Mouse (Mus musculus) kidney, embryonic 15.5 days (tissue): ENCODE results near the gene Hist1h2bh. TPM values are rescaled to one million over a fixed set of nuclear protein-coding genes. Genes with fewer than 3 reads are reported as not detected.

Experiments
- ATAC-seq: fragments of 200-750 bp; cut with Nextera tagmentation; replicated peaks from 2 replicates; pipeline ENCODE4 v1.8.0; 2017; ENCODE audit warnings: moderate TSS enrichment; ENCODE audit not compliant: low FRiP score
- H3K27ac ChIP-seq: fragments of 300-500 bp; sonication (generic); 2 replicates; pipeline ENCODE4 v1.5.1; 2015; ENCODE audit warnings: mild to moderate bottlenecking, inconsistent platforms
- H3K27me3 ChIP-seq: fragments of 300-500 bp; sonication (generic); 2 replicates; pipeline ENCODE4 v1.6.1; 2015; ENCODE audit warnings: inconsistent platforms
- H3K36me3 ChIP-seq: fragments of 300-500 bp; sonication (generic); 2 replicates; pipeline ENCODE4 v1.6.1; 2015; ENCODE audit warnings: inconsistent platforms
- H3K4me1 ChIP-seq: fragments of 300-500 bp; sonication (generic); 2 replicates; pipeline ENCODE4 v1.6.1; 2015; ENCODE audit warnings: inconsistent platforms
- H3K4me2 ChIP-seq: fragments of 300-500 bp; sonication (generic); 2 replicates; pipeline ENCODE4 v1.6.1; 2015; ENCODE audit warnings: moderate library complexity, mild to moderate bottlenecking, inconsistent platforms
- H3K4me3 ChIP-seq: fragments of 300-500 bp; sonication (generic); replicated peaks from 2 replicates; pipeline ENCODE4 v1.5.1; 2015; ENCODE audit warnings: mild to moderate bottlenecking, inconsistent platforms
- H3K9ac ChIP-seq: fragments of 300-500 bp; sonication (generic); 2 replicates; pipeline ENCODE4 v1.6.1; 2015; ENCODE audit warnings: mild to moderate bottlenecking, inconsistent platforms
- H3K9me3 ChIP-seq: fragments of 300-500 bp; sonication (generic); replicated peaks from 2 replicates; pipeline ENCODE4 v1.6.1; 2016; ENCODE audit warnings: inconsistent platforms
- WGBS: fragments of 180-500 bp; shearing (Covaris S2); methylation state at CpG from one replicate; pipeline ENCODE4 v1.1.7; 2015; ENCODE audit warnings: mixed read lengths; 5-methylcytosine and 5-hydroxymethylcytosine counted together
- polyA plus RNA-seq: library from polyadenylated mRNA; unstranded; fragments of >200 nt; fragmentation: Nextera tagmentation; extraction: Ambion mirVana; gene quantifications from 2 replicates; pipeline ENCODE4 v1.2.1, GENCODE M21; 2015

Gene Hist1h2bh
- polyA plus RNA-seq, 1 experiment from 2014 or later: 1.1 TPM

DNA sequence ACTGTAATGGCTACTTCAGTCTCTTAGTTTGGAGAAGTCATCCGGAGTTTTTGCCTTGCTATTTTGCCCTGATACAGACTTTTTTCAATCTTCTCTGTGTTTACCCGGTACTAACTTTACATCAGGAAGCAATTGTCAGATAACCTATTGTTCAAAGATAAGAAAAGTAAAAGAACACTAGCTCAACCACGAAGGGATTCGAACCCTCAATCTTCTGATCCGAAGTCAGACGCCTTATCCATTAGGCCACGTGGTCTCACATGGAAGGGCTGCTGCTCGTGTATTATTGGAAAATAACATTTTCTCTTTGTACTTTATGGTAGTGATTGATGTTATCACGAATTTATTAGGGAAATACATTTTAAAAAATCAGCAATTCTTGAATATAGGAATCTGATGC is 39.4 kb downstream of the Hist1h2bh start:
- H3K4me2 ChIP-seq: peak overlapping the region; percentile 35
- WGBS: 1% methylated on average over 9 of the region's 9 CpGs

GRCm38 (mm10) chr13:23502916-23503315 is 40.3 kb downstream of the Hist1h2bh start:
- no peak overlapping the region for H3K4me3 ChIP-seq
- H3K9ac ChIP-seq: no peak overlapping the region
- no peak overlapping the region for H3K4me2 ChIP-seq
- no peak for ATAC-seq
- no peaks in the 10 kb centered on the region for H3K36me3 ChIP-seq
- no peaks in the 10 kb centered on the region for H3K27me3 ChIP-seq
- H3K27ac ChIP-seq: no peak overlapping the region
- peaks cover 45% of the 10 kb centered on the region for H3K4me1 ChIP-seq
- 59% methylated on average over 4 of the region's 4 CpGs for WGBS
- no peaks in the 10 kb centered on the region for H3K9me3 ChIP-seq

More for the DNA sequence above, 39.4 kb downstream of the Hist1h2bh start:
- H3K9me3 ChIP-seq: no peaks in the 10 kb centered on the region
- H3K36me3 ChIP-seq: no peaks in the 10 kb centered on the region
- peaks cover 36% of the 10 kb centered on the region for H3K4me1 ChIP-seq
- ATAC-seq: no peak
- H3K9ac ChIP-seq: no peak overlapping the region
- H3K27me3 ChIP-seq: no peaks in the 10 kb centered on the region
- peak overlapping the region; percentile 10 for H3K4me3 ChIP-seq
- no peak overlapping the region for H3K27ac ChIP-seq

- no peaks in the 10 kb centered on the region for H3K27me3 ChIP-seq
- peaks cover 44% of the 10 kb centered on the region for H3K4me1 ChIP-seq
- H3K27ac ChIP-seq: no peak overlapping the region
- 44% methylated on average over 9 of the region's 9 CpGs for WGBS
- H3K4me3 ChIP-seq: peak overlapping the region; percentile 19
- peak overlapping the region; percentile 53 for H3K4me2 ChIP-seq
- H3K9ac ChIP-seq: no peak overlapping the region
- ATAC-seq: no peak
- H3K36me3 ChIP-seq: no peaks in the 10 kb centered on the region
- H3K9me3 ChIP-seq: no peaks in the 10 kb centered on the region
Observed at GRCm38 (mm10) chr13:23502031-23502567, 41.1 kb downstream of the Hist1h2bh start.

GRCm38 (mm10) chr13:23501511-23501910 is 41.7 kb downstream of the Hist1h2bh start:
- H3K9ac ChIP-seq: no peak overlapping the region
- 31% methylated on average over 5 of the region's 5 CpGs for WGBS

DNA sequence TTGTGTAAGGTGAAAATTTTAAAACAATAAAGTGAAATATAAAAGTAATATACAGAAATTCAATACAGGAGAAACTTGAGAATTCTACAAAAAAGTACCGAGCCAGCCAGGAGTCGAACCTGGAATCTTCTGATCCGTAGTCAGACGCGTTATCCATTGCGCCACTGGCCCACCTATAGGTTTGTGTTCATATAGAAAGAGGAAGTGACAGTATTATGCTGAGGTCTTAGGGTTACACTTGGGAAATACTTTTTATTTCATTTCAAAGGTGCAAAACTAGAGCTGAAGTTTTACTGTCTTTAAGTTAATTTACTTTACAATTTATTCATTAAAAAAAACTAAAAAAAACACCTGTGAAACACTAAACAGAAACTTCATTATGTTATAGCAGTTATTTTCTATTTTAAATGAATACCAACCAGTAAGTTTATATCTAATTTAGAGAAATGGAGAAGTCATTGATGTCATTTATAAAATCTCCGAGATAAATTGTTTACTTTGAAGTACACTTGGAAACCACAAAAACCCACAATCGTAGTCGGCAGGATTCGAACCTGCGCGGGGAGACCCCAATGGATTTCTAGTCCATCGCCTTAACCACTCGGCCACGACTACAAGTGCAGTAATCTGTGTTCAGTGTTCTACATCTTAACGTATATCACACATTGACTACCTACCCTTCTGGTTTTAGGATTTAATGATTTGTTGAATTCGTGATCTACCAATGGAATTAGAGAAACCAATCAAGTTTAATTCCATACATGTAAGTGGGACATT is 42.6 kb downstream of the Hist1h2bh start:
- no peaks in the 10 kb centered on the region for H3K36me3 ChIP-seq
- peak overlapping the region; percentile 53 for H3K4me2 ChIP-seq
- peaks cover 35% of the 10 kb centered on the region for H3K4me1 ChIP-seq
- H3K9ac ChIP-seq: no peak overlapping the region
- H3K4me3 ChIP-seq: peak overlapping the region; percentile 19
- 4% methylated on average over 17 of the region's 17 CpGs for WGBS
- H3K9me3 ChIP-seq: no peaks in the 10 kb centered on the region
- no peaks in the 10 kb centered on the region for H3K27me3 ChIP-seq
- H3K27ac ChIP-seq: no peak overlapping the region
- peak; percentile 79 for ATAC-seq

More at GRCm38 (mm10) chr13:23501511-23501910, 41.7 kb downstream of the Hist1h2bh start:
- H3K36me3 ChIP-seq: no peaks in the 10 kb centered on the region
- peaks cover 41% of the 10 kb centered on the region for H3K4me1 ChIP-seq
- peak overlapping the region; percentile 53 for H3K4me2 ChIP-seq
- no peaks in the 10 kb centered on the region for H3K9me3 ChIP-seq
- ATAC-seq: no peak
- no peaks in the 10 kb centered on the region for H3K27me3 ChIP-seq
- peak overlapping the region; percentile 19 for H3K4me3 ChIP-seq
- no peak overlapping the region for H3K27ac ChIP-seq

DNA sequence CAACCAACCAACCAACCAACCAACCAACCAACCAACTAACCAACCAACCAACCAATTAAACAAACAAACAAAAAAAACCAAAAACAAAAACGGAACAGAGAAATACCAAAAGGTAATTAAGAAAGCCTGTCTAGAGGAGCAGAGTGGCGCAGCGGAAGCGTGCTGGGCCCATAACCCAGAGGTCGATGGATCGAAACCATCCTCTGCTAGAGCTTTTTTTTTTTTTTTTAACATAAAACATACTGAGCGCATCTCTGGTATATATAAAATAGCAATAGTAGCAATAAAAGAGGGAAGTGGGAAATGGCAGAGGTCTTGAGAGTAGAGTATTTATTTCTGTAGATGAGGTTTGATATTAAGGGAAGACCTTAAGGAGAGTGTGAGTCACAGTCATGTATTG is 43.2 kb downstream of the Hist1h2bh start:
- H3K4me3 ChIP-seq: no peak overlapping the region
- no peak overlapping the region for H3K9ac ChIP-seq
- H3K36me3 ChIP-seq: no peaks in the 10 kb centered on the region
- H3K27me3 ChIP-seq: no peaks in the 10 kb centered on the region
- no peaks in the 10 kb centered on the region for H3K9me3 ChIP-seq
- ATAC-seq: no peak
- WGBS: 14% methylated on average over 7 of the region's 7 CpGs
- H3K4me2 ChIP-seq: no peak overlapping the region
- no peak overlapping the region for H3K27ac ChIP-seq
- H3K4me1 ChIP-seq: peaks cover 28% of the 10 kb centered on the region

GRCm38 (mm10) chr13:23498653-23499052 is 44.5 kb downstream of the Hist1h2bh start:
- Histone ChIP-seq H3K9me3 (no peaks in the 10 kb centered on the region), H3K36me3 (no peaks in the 10 kb centered on the region), H3K27me3 (no peaks in the 10 kb centered on the region), H3K4me1 (peaks cover 27% of the 10 kb centered on the region), H3K27ac (no peak overlapping the region), H3K4me2 (peak overlapping the region; percentile 64), H3K9ac (peak overlapping the region; percentile 33; the same call in 1 of the 2 replicates), H3K4me3 (peak overlapping the region; percentile 42)
- no peak for ATAC-seq
- 6% methylated on average over 10 of the region's 10 CpGs for WGBS

- 4% methylated on average over 19 of the region's 19 CpGs for WGBS
- no peak overlapping the region for H3K27ac ChIP-seq
- peaks cover 23% of the 10 kb centered on the region for H3K4me1 ChIP-seq
- H3K27me3 ChIP-seq: no peaks in the 10 kb centered on the region
- H3K4me2 ChIP-seq: peak overlapping the region; percentile 64
- peak overlapping the region; percentile 33; the same call in 1 of the 2 replicates for H3K9ac ChIP-seq
- H3K9me3 ChIP-seq: no peaks in the 10 kb centered on the region
- H3K36me3 ChIP-seq: no peaks in the 10 kb centered on the region
- ATAC-seq: 0 out of 2 replicates have a peak, but pooled peaks have one; percentile 29
- H3K4me3 ChIP-seq: peak overlapping the region; percentile 42
Observed at GRCm38 (mm10) chr13:23497656-23498321, 45.4 kb downstream of the Hist1h2bh start.

DNA sequence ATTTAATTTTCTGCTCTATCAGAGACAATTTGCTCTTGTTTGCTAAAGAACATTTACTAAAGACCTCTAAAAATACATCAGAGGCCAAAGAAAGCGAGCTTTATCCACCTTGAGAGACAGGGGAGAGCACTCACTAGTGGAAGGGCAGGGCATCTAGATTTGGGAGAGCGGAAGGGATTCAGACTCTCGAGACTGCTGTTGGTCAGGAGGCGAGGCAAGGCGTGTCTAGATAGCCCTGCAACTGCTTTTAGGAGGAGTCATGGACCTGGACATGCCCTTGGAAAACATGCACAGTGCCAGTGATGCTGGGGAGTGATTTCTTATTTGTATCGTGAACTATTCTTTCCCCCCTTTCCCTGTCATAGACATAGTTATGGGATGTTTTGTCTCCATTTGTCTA is 47.7 kb downstream of the Hist1h2bh start:
- no peaks in the 10 kb centered on the region for H3K36me3 ChIP-seq
- no peaks in the 10 kb centered on the region for H3K9me3 ChIP-seq
- H3K27ac ChIP-seq: no peak overlapping the region
- H3K4me3 ChIP-seq: no peak overlapping the region
- no peak overlapping the region for H3K9ac ChIP-seq
- ATAC-seq: no peak
- 82% methylated on average over 6 of the region's 6 CpGs for WGBS
- H3K4me2 ChIP-seq: no peak overlapping the region
- peaks cover 17% of the 10 kb centered on the region for H3K4me1 ChIP-seq
- no peaks in the 10 kb centered on the region for H3K27me3 ChIP-seq

DNA sequence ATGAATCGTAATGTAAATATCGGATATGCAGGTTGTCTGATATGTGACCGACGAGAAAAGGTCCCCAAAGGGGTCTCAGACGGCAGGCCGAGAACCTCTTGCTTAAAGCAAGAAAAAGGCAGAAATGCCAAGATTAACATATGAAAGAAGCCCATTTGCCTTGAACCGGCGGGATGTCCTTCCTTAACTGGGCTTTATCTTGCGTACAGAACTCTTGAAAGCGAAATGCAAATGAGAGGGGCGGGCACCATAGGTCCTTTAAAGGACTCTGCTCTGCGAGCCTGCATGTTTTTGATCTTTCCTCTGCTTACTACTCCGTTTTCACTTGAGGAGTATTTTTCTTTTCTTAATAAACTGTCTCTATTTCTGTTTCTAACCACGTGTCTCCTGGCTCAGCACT is 51.2 kb downstream of the Hist1h2bh start:
- WGBS: 8% methylated on average over 14 of the region's 14 CpGs
- Histone ChIP-seq H3K36me3 (no peaks in the 10 kb centered on the region), H3K27me3 (0 out of 2 replicates have a peak, but pooled peaks cover 3% of the 10 kb centered on the region), H3K9ac (peak overlapping the region; percentile 17; the same call in 1 of the 2 replicates), H3K4me1 (peaks cover 10% of the 10 kb centered on the region), H3K27ac (no peak overlapping the region), H3K9me3 (no peaks in the 10 kb centered on the region), H3K4me2 (peak overlapping the region; percentile 59), H3K4me3 (peak overlapping the region; percentile 41)
- no peak for ATAC-seq
